Mouse (Mus musculus) lung, adult 2 months (tissue): Measurements from ENCODE around the gene Gm4216.
"Not testable (repeated sequence)": the region's sequence is repeated elsewhere in the genome, so short reads cannot be mapped to it uniquely, and the experiment has no call there.

Experiments
- CTCF ChIP-seq: fragments of 200-500 bp; IDR thresholded peaks from 2 replicates; pipeline ENCODE4 v1.5.1; 2011; ENCODE audit warnings: mild to moderate bottlenecking, low read length, control low read depth; ENCODE audit not compliant: insufficient read depth
- POLR2A ChIP-seq: fragments of 200-500 bp; IDR thresholded peaks from 2 replicates; pipeline ENCODE4 v1.6.1; 2011; ENCODE audit warnings: low read depth, mild to moderate bottlenecking, control low read depth, low read length, borderline replicate concordance; ENCODE audit errors: extremely low read depth

- not testable (repeated sequence) for TF ChIP-seq CTCF, POLR2A
Observed at GRCm38 (mm10) chr7:23067356-23067755, 47.6 kb upstream of the Gm4216 start, which contains the start of gene Gm8720.
